Mouse (Mus musculus) liver, adult (tissue): ENCODE data around the gene Ramp1.

Experiments used
- GATA4 ChIP-seq: IDR thresholded peaks from 2 replicates; pipeline ENCODE4 v1.6.1; 2014; ENCODE audit warnings: mild to moderate bottlenecking, low read length; ENCODE audit not compliant: insufficient replicate concordance

Gene Ramp1

GRCm38 (mm10) chr1:91248970-91249369 is 69.3 kb downstream of the Ramp1 start:
- TF ChIP-seq GATA4, result no peak

GRCm38 (mm10) chr1:91249564-91250414 is 70.2 kb downstream of the Ramp1 start, which contains the start of gene Ube2f:
Ube2f (plus strand) TSS chr1:91250304.
- peak; percentile 59; the same call in 1 of the 2 replicates for TF ChIP-seq GATA4

GRCm38 (mm10) chr1:91250415-91251147 is 71.0 kb downstream of the Ramp1 start:
- TF ChIP-seq GATA4, result no peak

GRCm38 (mm10) chr1:91251148-91251650 is 71.6 kb downstream of the Ramp1 start:
- no peak for TF ChIP-seq GATA4

GRCm38 (mm10) chr1:91251927-91252326 is 72.3 kb downstream of the Ramp1 start:
- no peak for TF ChIP-seq GATA4

- TF ChIP-seq GATA4, result no peak
Measured at GRCm38 (mm10) chr1:91257918-91258317, 78.3 kb downstream of the Ramp1 start.

GRCm38 (mm10) chr1:91259794-91260193 is 80.2 kb downstream of the Ramp1 start:
- no peak for TF ChIP-seq GATA4

- no peak for TF ChIP-seq GATA4
Measured at GRCm38 (mm10) chr1:91262508-91262907, 82.9 kb downstream of the Ramp1 start.

GRCm38 (mm10) chr1:91272260-91272659 is 92.6 kb downstream of the Ramp1 start:
- no peak for TF ChIP-seq GATA4
